Mouse (Mus musculus) heart, postnatal 0 days (tissue): Measurements from ENCODE around the gene Cdk14. TPM values are rescaled to one million over a fixed set of nuclear protein-coding genes. Genes with fewer than 3 reads are reported as not detected.

Experiments
- ATAC-seq: fragments of 200-750 bp; cut with Nextera tagmentation; 2 replicates; pipeline ENCODE4 v1.8.0; 2017; ENCODE audit warnings: low read depth, moderate number of reproducible peaks, moderate library complexity; ENCODE audit not compliant: insufficient read depth
- DNase-seq: peaks from one replicate; pipeline ENCODE4 v3.0.0-alpha.2; 2016; ENCODE audit warnings: low spot score
- H3K27ac ChIP-seq: fragments of 300-500 bp; sonication (generic); 2 replicates; pipeline ENCODE4 v1.5.1; 2014; ENCODE audit warnings: low read depth, mild to moderate bottlenecking
- H3K27me3 ChIP-seq: fragments of 300-500 bp; sonication (generic); 2 replicates; pipeline ENCODE4 v1.6.1; 2014; ENCODE audit warnings: low read length, mixed read lengths; ENCODE audit not compliant: control insufficient read depth, insufficient read depth
- H3K36me3 ChIP-seq: fragments of 300-500 bp; sonication (generic); replicated peaks from 2 replicates; pipeline ENCODE4 v1.6.1; 2014; ENCODE audit warnings: low read length, mixed read lengths; ENCODE audit not compliant: control insufficient read depth, insufficient read depth
- H3K4me1 ChIP-seq: fragments of 300-500 bp; sonication (generic); 2 replicates; pipeline ENCODE4 v1.6.1; 2014; ENCODE audit warnings: antibody characterized with exemption; ENCODE audit not compliant: control insufficient read depth, insufficient read depth
- H3K4me2 ChIP-seq: fragments of 300-500 bp; sonication (generic); 2 replicates; pipeline ENCODE4 v1.6.1; 2014; ENCODE audit warnings: low read depth, mild to moderate bottlenecking, low read length, moderate library complexity
- H3K4me3 ChIP-seq: fragments of 300-500 bp; sonication (generic); 2 replicates; pipeline ENCODE4 v1.5.1; 2014; ENCODE audit warnings: low read depth, low read length
- H3K9ac ChIP-seq: fragments of 300-500 bp; sonication (generic); replicated peaks from 2 replicates; pipeline ENCODE4 v1.6.1; 2014; ENCODE audit warnings: low read depth, low read length, mixed read lengths
- H3K9me3 ChIP-seq: fragments of 300-500 bp; sonication (generic); replicated peaks from 2 replicates; pipeline ENCODE4 v1.6.1; 2016; ENCODE audit warnings: low read length; ENCODE audit not compliant: control insufficient read depth
- CTCF ChIP-seq: IDR thresholded peaks from 2 replicates; pipeline ENCODE4 v1.5.1; 2016; ENCODE audit warnings: antibody characterized with exemption, control low read depth, low read depth
- EP300 ChIP-seq: IDR thresholded peaks from 2 replicates; pipeline ENCODE4 v1.6.1; 2016; ENCODE audit warnings: antibody characterized with exemption, low read depth
- WGBS: fragments of 180-500 bp; shearing (Covaris S2); extraction: QIAGEN DNeasy Blood & Tissue Kit; methylation state at CpG from one replicate; pipeline ENCODE4 v1.1.7; 2014; 5-methylcytosine and 5-hydroxymethylcytosine counted together
- polyA plus RNA-seq: library from polyadenylated mRNA; unstranded; fragments of >200 nt; fragmentation: Nextera tagmentation; extraction: Ambion mirVana; gene quantifications from 2 replicates; pipeline ENCODE4 v1.2.1, GENCODE M21; 2015
- total RNA-seq: library from RNA; depleted of rRNA; stranded (reverse); fragments of >200 nt; gene quantifications from 2 replicates; pipeline ENCODE4 v1.2.3, GENCODE M21; 2014; ENCODE audit warnings: low replicate concordance

The Cdk14 gene
- total and polyA plus RNA-seq, 2 experiments from 2014 or later, result 5.8 to 17.5 TPM

GRCm38 (mm10) chr5:5380731-5381718 lies 39.1 kb downstream of the Cdk14 start:
- ATAC-seq (no peak), DNase-seq (peak; percentile 19)
- TF ChIP-seq EP300 (no peak), CTCF (no peak)

GRCm38 (mm10) chr5:5379870-5380730 lies 40.0 kb downstream of the Cdk14 start:
- H3K9ac ChIP-seq, result peak overlapping the region; percentile 80
- no peak for TF ChIP-seq CTCF
- TF ChIP-seq EP300, result no peak
- under 1% methylated on average over 105 of the region's 128 CpGs for whole genome bisulfite sequencing
- peak overlapping the region; percentile 87 for H3K27ac ChIP-seq
- no peaks in the 10 kb centered on the region for H3K27me3 ChIP-seq
- H3K4me3 ChIP-seq, result peak overlapping the region; percentile 89
- no peaks in the 10 kb centered on the region for H3K9me3 ChIP-seq
- ATAC-seq (peak; percentile 90), DNase-seq (peak; percentile 35)
- H3K4me2 ChIP-seq, result peak overlapping the region; percentile 68
- H3K36me3 ChIP-seq, result no peaks in the 10 kb centered on the region
- H3K4me1 ChIP-seq, result peaks cover 19% of the 10 kb centered on the region

More at GRCm38 (mm10) chr5:5380731-5381718, 39.1 kb downstream of the Cdk14 start:
- Histone ChIP-seq H3K27ac (peak overlapping the region; percentile 87), H3K9ac (peak overlapping the region; percentile 80), H3K4me3 (peak overlapping the region; percentile 89), H3K4me1 (peaks cover 19% of the 10 kb centered on the region), H3K4me2 (peak overlapping the region; percentile 68), H3K36me3 (no peaks in the 10 kb centered on the region), H3K27me3 (no peaks in the 10 kb centered on the region), H3K9me3 (no peaks in the 10 kb centered on the region)
- WGBS, result 5% methylated on average over 23 of the region's 23 CpGs

- no peaks in the 10 kb centered on the region for H3K9me3 ChIP-seq
- under 1% methylated on average over 14 of the region's 14 CpGs for WGBS
- peak overlapping the region; percentile 87 for H3K27ac ChIP-seq
- TF ChIP-seq CTCF (no peak), EP300 (no peak)
- H3K27me3 ChIP-seq, result no peaks in the 10 kb centered on the region
- DNase-seq (peak; percentile 18), ATAC-seq (no peak)
- no peaks in the 10 kb centered on the region for H3K36me3 ChIP-seq
- peak overlapping the region; percentile 89 for H3K4me3 ChIP-seq
- H3K9ac ChIP-seq, result peak overlapping the region; percentile 80
- H3K4me2 ChIP-seq, result peak overlapping the region; percentile 68
- peaks cover 19% of the 10 kb centered on the region for H3K4me1 ChIP-seq
Observed at GRCm38 (mm10) chr5:5379501-5379869, 40.6 kb downstream of the Cdk14 start.

- TF ChIP-seq EP300 (no peak), CTCF (no peak)
- Histone ChIP-seq H3K36me3 (no peaks in the 10 kb centered on the region), H3K4me2 (no peak overlapping the region), H3K9ac (no peak overlapping the region), H3K9me3 (no peaks in the 10 kb centered on the region), H3K27ac (no peak overlapping the region), H3K27me3 (no peaks in the 10 kb centered on the region), H3K4me1 (peaks cover 14% of the 10 kb centered on the region), H3K4me3 (no peak overlapping the region)
- DNase-seq (no peak), ATAC-seq (no peak)
- WGBS, result 96% methylated on average over 1 of the region's 1 CpGs
Observed at GRCm38 (mm10) chr5:5374393-5374792, 45.7 kb downstream of the Cdk14 start.

GRCm38 (mm10) chr5:5373541-5373940 lies 46.6 kb downstream of the Cdk14 start:
- WGBS, result 85% methylated on average over 7 of the region's 7 CpGs
- Histone ChIP-seq H3K4me1 (peaks cover 7% of the 10 kb centered on the region), H3K4me3 (no peak overlapping the region), H3K27ac (no peak overlapping the region), H3K4me2 (no peak overlapping the region), H3K9ac (no peak overlapping the region), H3K27me3 (no peaks in the 10 kb centered on the region), H3K9me3 (no peaks in the 10 kb centered on the region), H3K36me3 (no peaks in the 10 kb centered on the region)
- TF ChIP-seq CTCF (no peak), EP300 (no peak)
- no peak for ATAC-seq
- no peak for DNase-seq
